Mouse (Mus musculus): ENCODE measurements around the gene 1700023F06Rik.

DNA sequence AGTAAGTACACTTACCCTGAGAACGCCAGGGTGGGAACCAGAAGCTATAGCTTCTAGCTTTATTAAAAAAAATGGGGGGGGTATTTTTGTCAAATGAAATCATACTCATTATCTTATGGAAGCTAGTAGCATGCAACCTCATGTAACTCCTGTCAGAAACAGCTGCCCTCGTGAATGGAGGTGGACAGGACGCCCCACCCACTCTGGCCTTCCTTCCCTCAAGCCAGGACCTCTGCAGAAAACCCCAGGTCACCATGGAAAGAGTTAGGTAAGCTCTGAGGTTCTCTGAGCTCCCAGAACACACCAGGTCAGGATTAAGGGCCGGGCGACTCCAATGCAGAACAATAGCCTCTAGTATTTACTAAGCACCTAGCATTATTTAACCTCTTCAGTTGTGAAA is 40.5 kb upstream of the 1700023F06Rik start:
- TF ChIP-seq CTCF (IDR thresholded peaks at IDR 0.05; ENCODE audit: extremely low read depth, insufficient read length, insufficient replicate concordance, low read depth, low read length) = no peak
- no peak for TF ChIP-seq POLR2A (IDR thresholded peaks at IDR 0.05; ENCODE audit: low read depth, low read length)
